Mouse (Mus musculus): ENCODE results near the gene Spata25.
"Not testable (repeated sequence)": the region's sequence is repeated elsewhere in the genome, so short reads cannot be mapped to it uniquely, and the experiment has no call there.

The Spata25 gene

DNA sequence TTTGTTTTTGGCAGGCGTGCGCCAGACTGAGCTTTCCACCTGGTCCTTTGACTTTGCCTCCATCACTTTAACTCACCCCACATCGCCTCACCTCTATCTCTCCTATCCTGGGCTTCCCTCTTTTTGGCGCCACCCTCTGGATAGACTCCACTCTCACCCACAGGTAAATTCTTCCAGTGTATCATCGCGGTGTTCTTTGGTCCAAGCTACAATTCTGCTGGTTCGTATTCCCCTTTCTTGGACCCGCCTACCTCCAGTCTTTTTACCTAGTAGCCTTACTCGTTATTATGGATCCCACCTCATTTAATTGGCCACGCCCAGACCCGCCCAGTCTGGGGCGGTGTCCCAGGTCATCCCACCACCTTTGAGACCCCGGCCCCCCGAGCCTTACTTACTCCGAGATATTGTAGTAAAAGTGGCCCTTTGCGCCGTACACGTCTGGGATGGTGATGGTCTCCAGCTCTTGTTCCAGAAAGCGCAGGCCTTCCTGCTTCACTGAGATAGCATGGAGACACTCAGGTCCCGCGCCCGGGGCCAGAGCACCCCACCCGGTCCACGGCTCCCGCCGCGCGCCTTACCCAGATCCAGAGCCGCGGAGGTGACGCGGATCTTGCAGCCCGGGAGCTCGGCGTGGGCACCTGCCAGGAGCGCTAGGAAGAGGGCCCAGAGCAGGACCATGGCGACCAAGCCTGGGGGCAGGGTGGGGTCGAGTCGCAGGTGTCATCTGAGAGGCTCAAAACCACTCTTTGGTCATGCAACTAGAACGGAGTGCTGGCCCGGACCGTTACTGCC lies 28.2 kb upstream of the Spata25 start:
- in situ Hi-C loops (cut with MboI; ENCODE audit: unreplicated experiment in 2 of 2) = no loop called here

DNA sequence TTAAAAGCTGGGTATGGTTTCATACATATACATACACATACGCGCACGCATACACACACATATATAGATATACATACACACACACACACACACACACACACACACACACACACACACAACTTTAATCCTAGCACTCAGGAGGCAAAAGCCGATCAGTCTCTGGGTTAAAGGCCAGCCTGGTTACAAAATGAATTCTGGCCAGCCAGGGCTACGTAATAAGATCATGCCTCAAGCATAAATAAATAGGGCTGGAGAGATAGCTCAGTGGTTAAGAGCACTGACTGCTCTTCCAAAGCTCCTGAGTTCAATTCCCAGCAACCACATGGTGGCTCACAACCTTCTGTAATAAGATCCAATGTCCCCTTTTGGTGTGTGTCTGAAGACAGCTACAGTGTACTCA lies 27.2 kb upstream of the Spata25 start:
- in situ Hi-C loops (cut with MboI; ENCODE audit: unreplicated experiment in 2 of 2) = not testable (repeated sequence)

DNA sequence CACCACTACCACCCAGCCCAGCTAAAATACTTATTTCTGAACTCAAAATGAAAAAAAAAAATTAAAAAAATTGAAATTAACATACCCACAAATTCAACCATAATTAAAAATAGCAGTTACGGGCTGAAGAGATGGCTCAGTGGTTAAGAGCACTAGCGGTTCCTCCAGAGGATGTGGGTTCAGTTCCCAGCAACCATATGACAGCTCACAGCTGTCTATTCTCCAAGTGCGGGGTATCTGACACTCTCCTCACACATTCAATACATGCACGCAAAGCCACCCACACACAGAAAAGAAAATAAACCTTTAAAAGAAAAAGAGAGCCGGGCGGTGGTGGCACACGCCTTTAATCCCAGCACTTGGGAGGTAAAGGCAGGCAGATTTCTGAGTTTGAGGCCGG lies 21.7 kb upstream of the Spata25 start:
- in situ Hi-C loops (cut with MboI; ENCODE audit: unreplicated experiment in 2 of 2) = no loop called here

DNA sequence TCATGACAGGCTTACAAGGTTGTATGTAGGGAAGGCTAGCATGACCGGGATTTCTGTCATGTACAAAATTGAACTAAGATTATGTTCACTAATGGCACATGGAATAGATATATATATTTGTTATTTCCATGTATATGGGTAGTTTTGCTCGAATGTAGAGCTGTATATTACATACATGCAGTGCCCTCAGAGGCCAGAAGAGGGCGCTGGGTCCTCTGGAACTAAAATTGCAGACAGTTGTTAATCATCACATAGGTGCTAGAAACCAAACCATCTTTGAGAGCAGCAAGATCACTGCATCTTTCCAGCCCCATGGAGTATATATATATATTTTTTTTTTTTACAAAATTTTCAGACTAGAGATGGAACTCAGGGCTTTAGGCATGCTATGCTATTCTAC lies 17.4 kb upstream of the Spata25 start:
- in situ Hi-C loops (cut with MboI; ENCODE audit: unreplicated experiment in 2 of 2) = no loop called here

DNA sequence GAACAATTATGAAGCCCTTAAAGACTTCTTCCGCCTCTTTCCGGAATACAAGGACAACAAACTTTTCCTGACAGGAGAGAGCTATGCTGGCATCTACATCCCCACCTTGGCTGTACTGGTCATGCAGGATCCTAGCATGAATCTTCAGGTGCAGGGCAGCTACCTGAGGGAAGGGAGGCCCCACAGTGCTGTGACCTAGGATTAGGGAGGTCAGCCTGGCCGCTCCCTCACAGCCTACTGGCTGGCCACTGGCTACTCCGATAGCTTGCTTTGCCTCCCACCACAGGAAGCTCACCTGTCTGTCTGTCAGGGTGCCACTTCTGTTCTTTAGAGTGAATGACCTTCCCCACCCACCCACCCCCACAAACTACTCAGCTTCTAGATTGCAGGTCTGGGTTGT lies 6.8 kb upstream of the Spata25 start:
- in situ Hi-C loops (cut with MboI; ENCODE audit: unreplicated experiment in 2 of 2) = no loop called here

DNA sequence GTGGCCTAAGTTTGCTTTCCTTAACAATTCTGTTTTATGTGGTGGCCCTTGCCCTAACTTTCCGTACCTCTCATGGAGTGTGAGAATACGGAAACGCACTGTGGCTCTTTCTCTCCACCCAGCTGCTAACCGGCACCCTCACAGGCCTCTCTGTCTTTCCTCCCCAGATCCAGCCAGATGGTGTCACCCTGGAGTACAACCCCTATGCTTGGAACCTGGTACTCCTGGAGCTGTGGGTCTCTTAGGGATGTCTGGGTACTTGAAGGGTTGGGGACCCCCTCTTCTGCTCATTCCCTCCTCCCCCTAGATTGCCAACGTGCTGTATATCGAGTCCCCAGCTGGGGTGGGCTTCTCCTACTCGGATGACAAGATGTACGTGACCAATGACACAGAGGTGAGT lies 6.2 kb upstream of the Spata25 start:
- in situ Hi-C loops (cut with MboI; ENCODE audit: unreplicated experiment in 2 of 2) = loop anchor here (5.0 kb wide), 4 partner anchors 38 to 78 kb away; partner anchors contain the start of genes Pcif1 (in 1 of the 2) and Zfp335 (in 1 of the 2)

DNA sequence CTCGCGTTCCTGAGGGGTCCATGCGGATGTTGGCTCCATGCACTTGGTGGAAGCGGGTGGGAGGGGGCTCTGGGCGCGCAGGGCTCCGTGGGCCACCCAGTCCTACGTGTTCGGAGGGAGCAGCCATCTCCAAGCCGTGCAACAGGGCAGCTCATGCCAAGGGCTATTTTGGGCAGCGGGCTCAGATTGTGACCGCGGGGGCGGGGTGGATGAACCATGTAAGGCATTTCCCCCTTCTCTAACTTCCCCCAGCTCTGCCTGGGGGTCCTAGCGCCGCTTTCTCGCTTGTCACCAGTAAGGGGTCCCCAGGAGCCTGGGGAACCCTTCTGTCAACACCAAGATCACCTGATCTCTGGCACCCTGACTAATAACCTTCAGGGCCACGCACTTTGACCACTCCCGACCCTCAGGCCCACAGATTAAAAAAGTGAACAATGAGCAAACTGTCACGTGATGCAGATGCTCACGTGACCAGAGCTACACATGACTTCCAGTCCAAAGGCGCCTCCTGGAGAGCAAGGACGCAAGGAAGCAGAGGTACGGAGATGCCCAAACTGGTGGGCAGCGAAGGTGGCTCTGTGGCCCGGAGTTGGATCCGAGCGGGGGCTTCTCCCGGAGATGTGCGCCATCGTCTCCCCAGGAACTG lies 5.1 kb upstream of the Spata25 start, which contains the start of gene Neurl2:
Neurl2 (minus strand) TSS at position 143 of the 646 bp plus-strand sequence.
- in situ Hi-C loops (cut with MboI; ENCODE audit: unreplicated experiment in 2 of 2) = loop anchor here (5.0 kb wide), 4 partner anchors 39 to 79 kb away; partner anchors contain the start of genes Pcif1 (in 1 of the 2) and Zfp335 (in 1 of the 2)

DNA sequence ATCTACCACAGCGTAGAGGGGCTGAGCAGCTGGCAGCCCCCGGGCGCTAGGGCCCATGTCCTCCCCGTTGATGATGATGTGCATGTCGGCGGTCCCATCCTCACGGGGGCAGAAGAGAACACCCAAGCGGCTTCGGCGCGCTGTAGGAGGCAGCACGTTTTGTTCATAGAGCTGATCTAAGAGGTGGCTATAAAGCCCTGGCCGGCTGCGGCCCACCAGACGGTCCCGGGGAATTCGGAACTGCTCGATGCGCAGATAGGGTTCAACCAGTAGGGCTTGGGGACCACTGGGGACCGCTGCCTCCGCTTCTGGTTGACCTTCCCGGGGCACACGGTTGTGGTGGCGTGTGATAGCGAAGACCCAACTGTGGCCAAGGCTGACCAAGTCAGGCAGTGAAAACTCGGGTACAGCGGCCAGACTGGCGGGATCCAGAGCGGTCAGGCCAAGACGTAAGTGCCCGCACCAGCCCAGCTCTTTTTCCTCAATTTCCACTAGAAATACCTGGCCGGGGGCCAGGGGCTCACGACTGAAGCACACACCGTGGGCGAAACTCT lies 4.5 kb upstream of the Spata25 start, which contains the start of gene Ctsa:
Ctsa (plus strand) TSS at position 126 of the 554 bp plus-strand sequence.
- in situ Hi-C loops (cut with MboI; ENCODE audit: unreplicated experiment in 2 of 2) = loop anchor here (5.0 kb wide), 4 partner anchors 39 to 79 kb away; partner anchors contain the start of genes Pcif1 (in 1 of the 2) and Zfp335 (in 1 of the 2)

DNA sequence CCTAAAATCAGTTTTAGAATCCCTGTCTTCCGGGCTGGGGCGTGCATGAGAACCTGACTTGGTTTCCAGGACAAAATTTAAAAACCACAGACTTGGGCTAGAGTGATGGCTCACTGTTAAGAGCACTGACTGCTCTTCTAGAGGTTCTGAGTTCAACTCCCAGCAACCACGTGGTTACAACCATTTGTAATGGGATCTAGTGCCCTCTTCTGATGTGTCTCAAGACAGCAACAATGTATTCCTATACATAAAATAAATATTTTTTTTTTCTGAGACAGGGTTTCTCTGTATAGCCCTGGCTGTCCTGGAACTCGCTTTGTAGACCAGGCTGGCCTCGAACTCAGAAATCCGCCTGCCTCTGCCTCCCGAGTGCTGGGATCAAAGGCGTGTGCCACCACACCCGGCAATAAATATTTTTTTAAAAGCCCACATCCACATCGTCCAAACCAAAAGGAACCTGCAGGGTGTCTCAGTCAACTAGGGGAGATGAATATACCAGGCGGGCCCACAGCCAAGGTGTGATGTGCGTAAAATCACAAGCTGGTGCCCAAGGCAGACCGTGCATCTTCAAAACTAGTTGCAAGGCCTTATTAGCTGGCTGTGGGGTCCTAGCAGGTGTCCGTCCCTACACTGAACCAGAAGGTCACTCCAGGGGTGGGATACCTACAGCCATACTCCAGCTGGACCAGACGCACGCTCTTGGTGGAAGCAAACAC lies 3.9 kb upstream of the Spata25 start:
- in situ Hi-C loops (cut with MboI; ENCODE audit: unreplicated experiment in 2 of 2) = loop anchor here (5.0 kb wide), 4 partner anchors 40 to 80 kb away; partner anchors contain the start of genes Pcif1 (in 1 of the 2) and Zfp335 (in 1 of the 2)

DNA sequence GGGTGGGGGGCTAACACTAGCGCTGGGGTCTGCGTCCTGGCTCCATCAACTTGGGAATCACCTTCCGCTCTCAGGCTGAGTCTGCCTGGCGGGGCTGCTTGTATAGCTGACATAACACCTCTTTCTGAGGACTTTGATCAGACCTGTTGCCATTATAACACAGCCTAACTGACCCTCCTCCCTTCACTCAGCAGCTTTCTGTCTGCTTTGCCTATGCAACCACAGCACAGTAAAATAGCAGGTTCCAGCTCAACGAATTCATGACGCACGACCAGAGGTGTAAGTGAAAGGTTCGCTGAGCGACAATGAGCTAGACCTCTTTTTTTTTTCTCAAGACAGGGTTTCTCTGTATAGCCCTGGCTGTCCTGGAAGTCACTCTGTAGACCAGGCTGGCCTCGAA lies 2.7 kb upstream of the Spata25 start:
- in situ Hi-C loops (cut with MboI; ENCODE audit: unreplicated experiment in 2 of 2) = loop anchor here (5.0 kb wide), 4 partner anchors 41 to 81 kb away; partner anchors contain the start of genes Pcif1 (in 1 of the 2) and Zfp335 (in 1 of the 2)

DNA sequence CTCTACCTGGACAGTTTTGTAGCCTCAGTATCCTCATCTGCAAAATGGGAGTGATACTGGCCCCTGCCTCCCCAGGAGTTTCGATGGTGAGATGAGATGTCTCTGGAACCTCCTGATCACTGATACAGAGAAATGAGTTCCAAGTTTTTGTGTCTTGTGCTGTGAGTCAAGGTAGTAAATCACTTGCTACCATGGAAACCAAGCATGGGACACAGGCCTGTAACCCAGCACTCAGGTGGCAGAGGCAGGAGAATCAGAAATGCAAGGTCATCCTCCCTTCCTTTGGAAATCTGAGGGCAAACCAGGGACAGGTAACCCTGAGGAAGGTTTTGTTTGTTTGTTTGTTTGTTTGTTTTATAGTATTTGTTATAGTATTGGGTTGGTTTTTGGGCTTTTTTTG lies 753 bp upstream of the Spata25 start:
- in situ Hi-C loops (cut with MboI; ENCODE audit: unreplicated experiment in 2 of 2) = no loop called here

DNA sequence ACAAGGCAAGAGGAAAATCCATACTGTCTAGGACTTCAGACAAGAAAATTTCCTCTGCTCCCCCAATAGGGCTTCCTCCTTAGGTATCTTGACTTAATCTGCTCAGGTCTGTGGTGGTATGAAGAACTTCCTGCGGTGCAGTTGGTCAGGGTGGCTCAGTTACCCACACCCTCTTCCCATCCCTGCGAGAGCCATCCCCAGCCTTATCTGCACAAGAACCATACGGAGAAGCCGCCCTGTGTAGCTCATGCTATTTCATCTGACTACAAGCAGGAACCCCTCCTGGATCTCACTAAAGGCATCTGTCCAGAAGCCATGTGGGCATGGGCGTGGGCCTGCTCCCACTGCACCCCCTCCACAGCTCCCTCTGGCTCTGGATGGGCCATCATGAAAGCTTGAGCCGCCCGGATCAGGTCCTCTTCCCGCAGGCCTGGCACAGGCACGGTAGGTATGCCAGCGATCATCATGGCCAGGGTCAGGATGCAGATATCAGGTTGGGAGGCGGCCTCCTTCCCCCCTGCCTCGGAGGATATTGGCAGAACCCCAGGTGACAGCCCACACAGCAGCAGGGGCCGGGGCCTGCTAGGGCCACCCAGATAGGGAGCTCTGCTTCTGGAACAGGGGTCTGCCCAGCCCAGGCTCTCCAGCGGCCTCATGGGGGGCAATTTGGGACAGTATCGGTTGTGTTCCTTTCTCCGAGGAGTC lies 1.0 kb downstream of the Spata25 start:
- in situ Hi-C loops (cut with MboI; ENCODE audit: unreplicated experiment in 2 of 2) = no loop called here

DNA sequence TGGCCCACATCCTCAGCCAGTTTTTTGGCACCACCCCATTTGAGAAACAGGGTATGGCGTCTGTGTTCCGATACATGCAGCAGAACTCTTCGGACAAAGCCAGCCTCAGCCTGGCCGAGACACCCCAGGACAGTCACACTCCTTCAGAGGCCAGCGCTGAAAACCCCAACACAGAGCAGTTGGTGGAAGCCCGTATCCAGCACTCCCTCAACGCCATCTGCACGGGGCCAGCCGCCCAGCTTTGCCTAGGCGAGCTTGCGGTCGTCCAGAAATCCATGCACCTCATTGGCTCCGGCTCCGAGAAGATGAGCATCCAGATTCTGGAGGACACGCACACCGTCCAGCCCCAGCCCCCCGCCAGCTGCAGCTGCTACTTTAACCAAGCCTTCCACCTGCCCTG lies 2.8 kb downstream of the Spata25 start:
- in situ Hi-C loops (cut with MboI; ENCODE audit: unreplicated experiment in 2 of 2) = no loop called here

DNA sequence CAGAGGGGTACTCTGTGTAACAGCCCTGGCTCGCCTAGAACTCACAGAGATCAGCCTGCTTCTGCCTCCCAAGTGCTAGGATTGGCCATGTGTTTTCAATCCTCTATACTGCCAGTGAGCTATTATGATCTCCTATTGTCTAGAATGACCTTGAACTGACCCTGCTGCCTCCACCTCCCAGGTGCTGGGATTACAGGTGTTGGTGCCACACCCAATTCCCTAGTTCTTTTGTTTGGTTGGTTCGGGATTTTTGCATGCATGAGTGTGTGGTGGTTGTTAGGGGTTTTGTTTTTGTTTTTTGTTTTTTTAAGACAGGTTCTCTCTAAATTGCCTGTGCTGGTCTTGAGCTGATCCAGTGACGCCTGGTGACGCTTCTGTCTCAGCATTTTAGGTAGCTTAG lies 4.4 kb downstream of the Spata25 start:
- in situ Hi-C loops (cut with MboI; ENCODE audit: unreplicated experiment in 2 of 2) = no loop called here

DNA sequence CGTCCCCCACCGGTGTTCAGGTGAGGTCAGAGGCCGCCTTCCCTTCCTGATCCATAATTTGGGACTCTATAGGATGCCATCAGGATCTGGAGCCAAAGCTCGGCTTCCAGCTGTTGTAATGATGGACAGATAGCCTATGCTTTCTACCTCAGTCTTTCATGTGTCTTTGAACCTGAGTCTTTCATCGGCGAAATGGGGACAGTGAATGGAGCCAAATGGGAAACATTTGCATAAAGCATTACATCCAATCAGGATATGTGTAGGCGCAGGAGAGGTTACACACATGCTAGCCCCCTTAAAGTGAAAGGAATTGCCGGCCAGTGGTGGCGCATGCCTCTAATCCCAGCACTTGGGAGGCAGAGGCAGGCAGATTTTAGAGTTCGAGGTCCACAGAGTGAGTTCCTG lies 5.2 kb downstream of the Spata25 start:
- in situ Hi-C loops (cut with MboI; ENCODE audit: unreplicated experiment in 2 of 2) = no loop called here

DNA sequence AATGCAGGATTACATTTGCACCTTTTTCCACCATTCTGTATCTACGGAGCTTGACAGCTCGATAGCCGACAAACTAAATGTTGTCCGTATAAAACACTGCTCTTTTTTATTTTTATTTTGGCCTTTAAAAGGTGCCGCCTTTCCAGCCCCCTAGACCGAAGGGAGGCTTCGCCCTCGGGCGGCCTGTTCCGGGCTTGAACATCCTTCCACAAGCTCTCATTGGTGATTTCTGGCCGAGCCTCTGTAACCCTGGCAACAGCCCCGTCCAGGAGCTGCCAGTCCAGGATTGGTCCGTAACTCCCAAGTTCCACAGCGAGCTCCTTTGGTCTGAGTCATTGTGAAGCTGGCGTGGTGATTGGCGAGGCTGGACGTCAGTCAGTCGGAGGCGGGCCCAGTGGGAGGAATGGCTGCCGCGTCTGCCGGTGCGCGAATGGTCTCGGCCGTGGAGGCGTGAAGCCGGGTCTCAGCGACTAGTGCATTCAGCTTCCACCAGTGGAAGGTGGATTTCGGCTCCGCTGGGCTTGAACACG lies 5.6 kb downstream of the Spata25 start, which contains the start of gene Zswim1:
Zswim1 (plus strand) TSS at position 51 of the 530 bp plus-strand sequence.
- in situ Hi-C loops (cut with MboI; ENCODE audit: unreplicated experiment in 2 of 2) = no loop called here

DNA sequence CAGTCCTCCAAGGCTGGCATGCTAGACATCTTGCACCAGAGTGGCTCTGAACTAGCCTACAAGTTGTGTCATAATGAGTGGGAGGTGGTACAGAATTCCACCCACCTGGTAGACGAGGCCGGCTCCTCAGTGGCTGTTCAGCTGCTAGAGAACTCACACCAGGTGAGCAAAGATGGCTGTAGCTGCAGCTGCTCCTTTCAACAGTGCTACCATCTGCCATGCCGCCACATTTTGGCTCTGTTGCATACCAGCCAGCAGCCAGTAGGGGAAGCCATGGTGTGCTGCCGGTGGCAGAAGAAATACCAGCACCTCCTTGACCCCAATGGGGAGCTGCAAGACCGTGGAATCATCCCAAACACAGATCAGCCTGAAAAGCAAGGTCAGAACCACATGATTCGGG lies 7.3 kb downstream of the Spata25 start:
- in situ Hi-C loops (cut with MboI; ENCODE audit: unreplicated experiment in 2 of 2) = no loop called here

DNA sequence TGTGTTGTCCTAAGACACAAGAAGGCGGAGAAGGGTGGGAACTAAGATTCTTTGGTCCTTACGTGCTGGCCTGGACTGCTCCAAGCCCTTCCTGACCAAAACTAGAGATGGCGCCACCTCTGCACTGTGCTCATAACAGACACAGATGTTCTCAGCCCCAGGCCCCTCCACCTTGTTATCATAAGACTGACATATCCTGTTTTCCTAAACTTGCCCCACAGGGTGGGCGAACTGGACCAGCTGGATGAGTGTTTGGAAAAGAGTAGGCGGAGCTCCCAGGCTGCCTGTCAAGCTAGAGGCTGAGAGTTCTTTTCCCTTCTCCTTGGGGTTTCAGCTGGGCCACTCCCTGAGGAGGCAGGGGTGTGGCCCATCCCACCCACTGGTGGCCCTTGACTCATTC lies 10.6 kb downstream of the Spata25 start:
- in situ Hi-C loops (cut with MboI; ENCODE audit: unreplicated experiment in 2 of 2) = no loop called here

DNA sequence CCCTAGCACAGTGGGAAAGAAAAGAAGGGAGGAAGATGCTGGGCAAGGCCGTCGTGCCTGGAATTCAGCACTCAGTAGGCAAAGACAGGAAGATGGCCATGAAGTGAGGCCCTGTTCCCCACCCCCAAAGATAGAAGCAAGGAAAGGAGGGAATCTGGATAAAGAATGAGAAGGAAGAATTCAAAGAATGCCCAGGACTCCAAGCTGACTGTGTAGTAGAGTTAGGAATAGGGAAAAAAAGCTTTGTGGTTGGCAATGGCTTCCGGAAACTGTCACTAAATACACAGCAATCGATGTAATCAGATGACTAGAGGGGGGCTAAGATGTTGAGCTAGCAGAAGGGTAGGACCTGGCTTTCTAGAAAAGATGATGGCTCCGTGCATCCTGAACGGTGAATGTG lies 11.1 kb downstream of the Spata25 start:
- in situ Hi-C loops (cut with MboI; ENCODE audit: unreplicated experiment in 2 of 2) = no loop called here

DNA sequence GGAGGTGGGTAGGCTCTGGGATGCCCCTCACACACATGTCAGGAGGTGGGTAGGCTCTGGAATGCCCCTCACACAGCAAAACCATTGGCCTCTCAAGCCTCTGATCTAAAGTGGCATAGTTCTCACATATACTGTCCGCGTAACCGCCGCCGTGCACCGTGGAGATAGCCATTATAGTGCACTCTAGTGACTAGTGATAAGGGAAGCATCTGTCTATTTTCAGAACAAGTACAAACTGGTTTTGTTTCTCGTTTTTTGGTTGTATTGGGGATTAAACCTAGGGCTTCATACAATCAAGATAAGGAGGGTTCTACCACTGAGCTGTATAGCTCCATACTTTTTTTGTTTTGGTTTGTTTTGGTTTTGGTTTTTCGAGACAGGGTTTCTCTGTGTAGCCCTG lies 12.5 kb downstream of the Spata25 start:
- in situ Hi-C loops (cut with MboI; ENCODE audit: unreplicated experiment in 2 of 2) = no loop called here
